Mouse (Mus musculus) kidney, adult 11 months (tissue): ENCODE results near the gene Defa25.
"Not testable (repeated sequence)": the region's sequence is repeated elsewhere in the genome, so short reads cannot be mapped to it uniquely, and the experiment has no call there.

Experiments used
- DNase-seq: peaks from one replicate; pipeline ENCODE4 v3.0.0; 2022

The Defa25 gene

GRCm38 (mm10) chr8:21084142-21084541 is at the start of gene Defa25:
Gene Defa25 (plus strand): TSS chr8:21084442.
- DNase-seq = not testable (repeated sequence)

GRCm38 (mm10) chr8:21054747-21055146 is 29.5 kb upstream of the Defa25 start, which contains the start of gene Defa23:
Gene Defa23 (plus strand): TSS chr8:21055047.
- DNase-seq = not testable (repeated sequence)

- not testable (repeated sequence) for DNase-seq
Observed at GRCm38 (mm10) chr8:21064738-21065137, 19.5 kb upstream of the Defa25 start, which contains the start of gene Defa35. Gene Defa35 (plus strand): TSS chr8:21065038.

GRCm38 (mm10) chr8:21093106-21093505 is 8.9 kb downstream of the Defa25 start:
- DNase-seq = no peak

- DNase-seq = not testable (repeated sequence)
Observed at GRCm38 (mm10) chr8:21095950-21096349, 11.7 kb downstream of the Defa25 start, which contains the start of gene Gm14851. Gene Gm14851 (minus strand): TSS chr8:21096050.

GRCm38 (mm10) chr8:21134342-21134741 is 50.1 kb downstream of the Defa25 start, which contains the start of gene Defa30:
Gene Defa30 (plus strand): TSS chr8:21134642.
- not testable (repeated sequence) for DNase-seq
